Mouse (Mus musculus): Measurements from ENCODE around the gene Atg101.

Atg101 gene

GRCm38 (mm10) chr15:101248029-101248710 is 35.9 kb upstream of the Atg101 start:
- TF ChIP-seq GATA4 (IDR thresholded peaks at IDR 0.05; ENCODE audit: insufficient replicate concordance, low read length): no peak

GRCm38 (mm10) chr15:101250220-101250800 is 33.8 kb upstream of the Atg101 start:
- TF ChIP-seq GATA4 (IDR thresholded peaks at IDR 0.05; ENCODE audit: insufficient replicate concordance, low read length): no peak

GRCm38 (mm10) chr15:101251930-101252329 is 32.1 kb upstream of the Atg101 start:
- no peak for TF ChIP-seq GATA4 (IDR thresholded peaks at IDR 0.05; ENCODE audit: insufficient replicate concordance, low read length)

- no peak for TF ChIP-seq GATA4 (IDR thresholded peaks at IDR 0.05; ENCODE audit: insufficient replicate concordance, low read length)
These were observed 31.5 kb upstream of the Atg101 start for GRCm38 (mm10) chr15:101252614-101253013.

- no peak for TF ChIP-seq GATA4 (IDR thresholded peaks at IDR 0.05; ENCODE audit: insufficient replicate concordance, low read length)
These were observed 30.5 kb upstream of the Atg101 start for GRCm38 (mm10) chr15:101253563-101253885.

GRCm38 (mm10) chr15:101253886-101254795 is 29.9 kb upstream of the Atg101 start, which contains the start of gene Nr4a1:
Nr4a1 (plus strand) TSS chr15:101254269.
- TF ChIP-seq GATA4 (IDR thresholded peaks at IDR 0.05; ENCODE audit: insufficient replicate concordance, low read length): no peak

- no peak for TF ChIP-seq GATA4 (IDR thresholded peaks at IDR 0.05; ENCODE audit: insufficient replicate concordance, low read length)
These were observed 28.1 kb upstream of the Atg101 start for GRCm38 (mm10) chr15:101255842-101256462.

- no peak for TF ChIP-seq GATA4 (IDR thresholded peaks at IDR 0.05; ENCODE audit: insufficient replicate concordance, low read length)
These were observed 27.4 kb upstream of the Atg101 start for GRCm38 (mm10) chr15:101256463-101257206.

GRCm38 (mm10) chr15:101258420-101258819 is 25.7 kb upstream of the Atg101 start:
- TF ChIP-seq GATA4 (IDR thresholded peaks at IDR 0.05; ENCODE audit: insufficient replicate concordance, low read length): no peak

- TF ChIP-seq GATA4 (IDR thresholded peaks at IDR 0.05; ENCODE audit: insufficient replicate concordance, low read length): no peak
These were observed 24.1 kb upstream of the Atg101 start for GRCm38 (mm10) chr15:101259922-101260321.

- TF ChIP-seq GATA4 (IDR thresholded peaks at IDR 0.05; ENCODE audit: insufficient replicate concordance, low read length): no peak
These were observed 23.7 kb upstream of the Atg101 start for GRCm38 (mm10) chr15:101260387-101260786.

- no peak for TF ChIP-seq GATA4 (IDR thresholded peaks at IDR 0.05; ENCODE audit: insufficient replicate concordance, low read length)
These were observed 23.0 kb upstream of the Atg101 start for GRCm38 (mm10) chr15:101260874-101261622.

- TF ChIP-seq GATA4 (IDR thresholded peaks at IDR 0.05; ENCODE audit: insufficient replicate concordance, low read length): no peak
These were observed 21.6 kb upstream of the Atg101 start for GRCm38 (mm10) chr15:101262502-101262901.
